Mouse (Mus musculus): ENCODE measurements at regions not wholly inside any gene's neighbourhood (a gene's known extent, or its start where the extent isn't known, plus 50 kb on each side); places are given as distances from the start of the nearest gene placed in this dataset.

DNA sequence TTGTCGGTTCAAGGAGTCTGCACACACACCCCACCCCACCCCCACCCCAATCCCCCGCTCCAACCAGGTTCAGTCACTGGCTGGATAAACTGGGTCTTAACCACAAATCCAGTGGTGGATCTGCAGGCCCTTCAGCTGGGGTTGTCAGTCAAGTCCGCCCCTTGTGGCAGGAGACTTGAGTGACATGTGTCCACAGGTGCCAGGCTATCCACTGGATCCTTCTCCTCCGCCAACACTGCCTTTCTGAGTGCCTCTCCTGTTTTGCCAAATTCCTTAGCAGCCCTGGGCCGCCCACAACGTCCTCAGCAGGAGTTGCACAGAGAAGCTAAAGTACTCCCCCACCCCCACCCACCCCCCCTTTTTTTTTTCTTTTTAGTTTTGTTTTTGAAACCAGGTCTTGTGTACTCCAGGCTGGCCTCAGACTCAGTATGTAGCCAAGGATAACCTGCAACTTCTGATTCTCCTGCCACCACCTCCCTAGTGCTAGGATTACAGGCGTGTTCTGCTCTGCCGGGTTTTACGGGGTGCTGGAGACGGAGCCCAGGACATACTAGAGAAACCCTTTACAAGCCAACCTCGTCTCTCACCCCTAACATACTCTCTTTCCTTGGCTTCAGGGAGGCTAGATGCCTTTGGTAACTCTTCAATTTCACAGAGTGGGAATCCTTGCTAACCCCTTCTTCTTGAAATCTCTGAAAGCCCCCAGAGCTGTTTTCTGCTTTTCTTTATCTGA is 57.2 kb upstream of the Zfp280d start:
- CTCF ChIA-PET = no interaction called here

DNA sequence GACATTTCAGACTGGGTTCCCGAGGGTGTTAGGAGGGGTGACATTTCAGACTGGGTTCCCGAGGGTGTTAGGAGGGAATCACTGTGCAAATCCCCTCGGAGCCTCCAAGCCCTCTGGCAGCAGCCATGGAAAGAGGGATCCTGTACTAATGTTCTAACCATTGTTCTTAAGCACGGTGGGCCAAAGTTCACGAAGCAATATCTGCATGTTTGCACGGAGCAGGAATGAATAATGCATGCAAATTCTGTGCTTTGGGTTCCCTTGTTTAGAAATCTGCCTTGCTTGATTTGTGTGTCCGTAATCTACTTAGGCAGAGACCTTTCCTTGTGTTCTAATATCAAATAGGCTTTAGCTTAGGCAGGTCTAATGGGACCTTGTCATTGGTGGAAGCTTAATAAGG is 55.9 kb upstream of the Zfp280d start:
- CTCF ChIA-PET = no interaction called here

DNA sequence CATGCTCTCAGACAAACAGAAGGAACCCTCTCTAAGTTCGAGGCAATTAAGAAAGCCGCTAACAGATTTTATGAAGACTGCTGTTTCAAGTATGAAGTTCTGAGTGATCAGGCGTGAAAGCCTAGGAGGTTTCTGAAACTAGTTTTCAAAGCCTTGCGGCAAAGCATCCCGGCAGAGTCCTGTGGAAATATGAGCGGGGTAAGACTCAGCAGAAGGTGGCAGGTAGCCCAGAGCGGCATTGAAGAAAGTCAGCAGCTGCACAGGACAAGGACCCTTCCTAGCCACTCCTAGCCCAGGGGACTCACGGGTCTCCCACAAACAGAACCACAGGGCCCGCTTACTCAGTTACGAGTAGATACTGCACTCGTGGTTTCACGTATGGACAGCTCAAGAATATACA is 54.8 kb upstream of the Zfp280d start:
- CTCF ChIA-PET = interaction anchor here (0.8 kb wide), 1 partner anchor 603 kb away, joined by 3 read pairs; no protein-coding TSS in a partner anchor

DNA sequence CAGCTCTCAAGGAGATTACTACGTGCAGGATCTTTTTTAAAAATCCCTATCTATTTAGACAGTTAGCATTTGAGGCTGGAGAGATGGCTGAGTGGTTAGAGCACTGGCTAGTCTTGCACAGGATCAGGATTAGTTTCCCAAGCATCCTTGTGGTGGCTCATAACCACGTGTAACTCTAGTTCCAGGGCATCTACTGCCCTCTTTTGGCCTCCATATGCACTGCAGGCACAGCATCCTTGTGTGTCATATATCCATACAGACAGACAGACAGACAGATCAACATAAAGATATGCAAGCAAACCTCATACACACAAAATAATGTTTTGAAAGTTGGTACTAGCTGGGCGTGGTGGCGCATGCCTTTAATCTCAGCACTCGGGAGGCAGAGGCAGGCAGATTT is 53.3 kb upstream of the Zfp280d start:
- CTCF ChIA-PET = no interaction called here
